Mouse (Mus musculus) megakaryocyte, embryonic 14.5 days (primary cell): ENCODE results near the gene Kiz.

Experiments used
- FLI1 ChIP-seq: IDR thresholded peaks from 2 replicates; pipeline ENCODE4 v1.6.1; 2012; ENCODE audit warnings: low read length, inconsistent platforms, mixed read lengths
- GATA1 ChIP-seq: IDR thresholded peaks from 3 replicates; pipeline ENCODE4 v1.6.1; 2012; ENCODE audit warnings: mixed read lengths, low read length, inconsistent platforms, borderline replicate concordance

GRCm38 (mm10) chr2:146948223-146948776, 92.6 kb downstream of the Kiz start:
- TF ChIP-seq GATA1 (no peak), FLI1 (no peak)
